Mouse (Mus musculus) kidney, adult 2 months (tissue): ENCODE measurements around the gene Shisa8.

Source experiments
- CTCF ChIP-seq: fragments of 200-500 bp; conservative IDR thresholded peaks from 2 replicates; pipeline ENCODE4 v1.5.1; 2011; ENCODE audit warnings: low read depth, mild to moderate bottlenecking, control low read depth, low read length, moderate library complexity, mixed read lengths; ENCODE audit not compliant: insufficient read depth, insufficient read length
- POLR2A ChIP-seq: fragments of 200-500 bp; IDR thresholded peaks from one replicate; pipeline ENCODE4 v1.6.1; 2011; ENCODE audit warnings: low read depth, low read length, control low read depth

GRCm38 (mm10) chr15:82164061-82164399 is 48.6 kb downstream of the Shisa8 start:
- TF ChIP-seq POLR2A, result no peak
- TF ChIP-seq CTCF, result peak; percentile 15; the same call in 1 of the 2 replicates
